In the genomic region with DNA sequence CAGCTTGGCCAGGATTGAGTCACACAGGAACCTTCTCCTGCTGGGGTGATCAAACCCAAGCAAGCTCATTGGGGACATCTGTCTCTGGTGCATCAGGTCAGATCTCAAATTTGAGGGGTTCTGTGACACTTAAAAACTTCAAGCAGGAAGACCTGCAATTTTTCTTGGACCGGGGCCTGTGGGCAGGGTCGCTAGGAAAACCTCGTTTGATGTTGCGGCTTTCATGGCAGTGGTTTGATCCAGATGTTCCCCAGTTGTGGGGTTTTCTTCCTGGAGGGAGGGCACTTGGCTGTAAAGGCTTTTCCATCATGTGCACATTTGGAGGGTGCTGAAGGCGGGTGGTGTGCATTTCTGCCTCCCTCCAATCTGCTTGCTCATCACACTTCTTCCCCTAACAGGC, we compare ENCODE assay signal across 17 mouse cellular contexts. TPM values are rescaled to one million over a fixed set of nuclear protein-coding genes. Genes with fewer than 3 reads are reported as not detected.
DNase-seq lines count a peak whose midpoint lies in the region; ATAC-seq and TF ChIP-seq lines count a peak whose summit lies in the region.
"Had no signal": no experiment of that assay in that cellular context is flagged by ENCODE, and none has a peak within 500 bp of the region (broad histone marks: within the 10 kb centered on the region; RNA-seq: fewer than 3 reads in every experiment).

No protein-coding gene starts in this region.

- H3K4me3 ChIP-seq in kidney, postnatal 0 days (replicated peaks; ENCODE audit: low read depth, low read length), result no peak overlapping the region
- H3K4me3 ChIP-seq in embryonic facial prominence, embryonic 14.5 days (ENCODE audit: low read depth, low read length), result no peak overlapping the region
- no peak overlapping the region for H3K4me3 ChIP-seq in limb, embryonic 11.5 days (ENCODE audit: low read depth, low read length)
- H3K4me3 ChIP-seq in neural tube, embryonic 15.5 days (replicated peaks), result no peak overlapping the region
- H3K4me3 ChIP-seq in midbrain, embryonic 15.5 days, result no peak overlapping the region
- H3K4me3 ChIP-seq: gastrocnemius, adult 2 months; liver, embryonic 15.5 days had no signal

- ATAC-seq in kidney, postnatal 0 days (replicated peaks; ENCODE audit: low FRiP score, low read depth), result no peak
- ATAC-seq in embryonic facial prominence, embryonic 14.5 days (ENCODE audit: low read depth), result peak; percentile 21
- no peak for ATAC-seq in limb, embryonic 11.5 days (ENCODE audit: insufficient number of reproducible peaks, low FRiP score, low TSS enrichment, low read depth)
- no peak for ATAC-seq in neural tube, embryonic 15.5 days (ENCODE audit: low FRiP score)
- no peak for ATAC-seq in midbrain, embryonic 15.5 days (replicated peaks)
- ATAC-seq: inflammation-experienced regulatory T-cells, adult 6 months; Patski had no signal

- H3K9ac ChIP-seq in kidney, postnatal 0 days (ENCODE audit: low read depth, low read length), result no peak overlapping the region
- H3K9ac ChIP-seq in embryonic facial prominence, embryonic 14.5 days (ENCODE audit: low read depth, low read length), result no peak overlapping the region
- peak overlapping the region; percentile 27; the same call in 1 of the 2 replicates for H3K9ac ChIP-seq in limb, embryonic 11.5 days (ENCODE audit: low read length)
- H3K9ac ChIP-seq in neural tube, embryonic 15.5 days (replicated peaks), result no peak overlapping the region
- H3K9ac ChIP-seq in midbrain, embryonic 15.5 days, result no peak overlapping the region
- H3K9ac ChIP-seq: liver, embryonic 15.5 days had no signal

- peaks cover 8% of the 10 kb centered on the region; the same call in 1 of the 2 replicates for H3K4me1 ChIP-seq in kidney, postnatal 0 days (replicated peaks; ENCODE audit: insufficient read depth, low read length)
- peaks cover 35% of the 10 kb centered on the region for H3K4me1 ChIP-seq in embryonic facial prominence, embryonic 14.5 days (ENCODE audit: control insufficient read depth, insufficient read depth, low read length)
- peaks cover 29% of the 10 kb centered on the region for H3K4me1 ChIP-seq in limb, embryonic 11.5 days (ENCODE audit: control insufficient read depth, insufficient read depth, low read length)
- peaks cover 35% of the 10 kb centered on the region for H3K4me1 ChIP-seq in neural tube, embryonic 15.5 days
- no peaks in the 10 kb centered on the region for H3K4me1 ChIP-seq in midbrain, embryonic 15.5 days
- H3K4me1 ChIP-seq: liver, embryonic 15.5 days had no signal

- 57% methylated on average over 5 of the region's 5 CpGs for WGBS in kidney, postnatal 0 days
- WGBS in embryonic facial prominence, embryonic 14.5 days, result 7% methylated on average over 5 of the region's 5 CpGs
- WGBS in limb, embryonic 11.5 days, result 18% methylated on average over 5 of the region's 5 CpGs
- WGBS in neural tube, embryonic 15.5 days, result 54% methylated on average over 5 of the region's 5 CpGs
- 66% methylated on average over 5 of the region's 5 CpGs for WGBS in midbrain, embryonic 15.5 days

- no peaks in the 10 kb centered on the region for H3K9me3 ChIP-seq in kidney, postnatal 0 days (replicated peaks; ENCODE audit: low read length)
- no peaks in the 10 kb centered on the region for H3K9me3 ChIP-seq in embryonic facial prominence, embryonic 14.5 days (ENCODE audit: control insufficient read depth, low read length)
- H3K9me3 ChIP-seq in limb, embryonic 11.5 days (ENCODE audit: control insufficient read depth, low read length), result no peaks in the 10 kb centered on the region
- no peaks in the 10 kb centered on the region for H3K9me3 ChIP-seq in neural tube, embryonic 15.5 days (replicated peaks)
- no peaks in the 10 kb centered on the region for H3K9me3 ChIP-seq in midbrain, embryonic 15.5 days
- H3K9me3 ChIP-seq: liver, embryonic 15.5 days had no signal

- TF ChIP-seq CTCF in kidney, postnatal 0 days (IDR thresholded peaks at IDR 0.05; ENCODE audit: low read depth), result no peak

- H3K36me3 ChIP-seq in kidney, postnatal 0 days (ENCODE audit: insufficient read depth, low read length), result no peaks in the 10 kb centered on the region
- no peaks in the 10 kb centered on the region for H3K36me3 ChIP-seq in embryonic facial prominence, embryonic 14.5 days (ENCODE audit: control insufficient read depth, insufficient read depth, low read length)
- H3K36me3 ChIP-seq in limb, embryonic 11.5 days (ENCODE audit: control insufficient read depth, insufficient read depth, low read length), result no peaks in the 10 kb centered on the region
- no peaks in the 10 kb centered on the region for H3K36me3 ChIP-seq in neural tube, embryonic 15.5 days
- H3K36me3 ChIP-seq in midbrain, embryonic 15.5 days (replicated peaks), result no peaks in the 10 kb centered on the region
- H3K36me3 ChIP-seq: liver, embryonic 15.5 days had no signal

- DNase-seq in kidney, postnatal 0 days (ENCODE audit: low spot score), result no peak
- no peak for DNase-seq in kidney, adult 18-20 months
- DNase-seq in embryonic facial prominence, embryonic 14.5 days (ENCODE audit: low spot score), result peak; percentile 75
- DNase-seq in limb, embryonic 11.5 days (ENCODE audit: low spot score), result peak; percentile 53
- DNase-seq in natural killer cell, adult 2 months (ENCODE audit: low spot score in 2 of 2), result no peak
- DNase-seq: cerebellum, adult 9-10 months; gastrocnemius, adult 2 months; heart, adult 11 months; layer of hippocampus, postnatal 36 days; spleen, adult 18-20 months; thymus, postnatal 25 days had no signal

- H3K4me2 ChIP-seq in kidney, postnatal 0 days (ENCODE audit: low read length), result 0 out of 2 replicates have a peak overlapping the region, but pooled peaks have one; percentile 16
- peak overlapping the region; percentile 18 for H3K4me2 ChIP-seq in embryonic facial prominence, embryonic 14.5 days (ENCODE audit: low read depth, low read length)
- peak overlapping the region; percentile 11; the same call in 1 of the 2 replicates for H3K4me2 ChIP-seq in limb, embryonic 11.5 days (ENCODE audit: low read depth, severe bottlenecking)
- no peak overlapping the region for H3K4me2 ChIP-seq in neural tube, embryonic 15.5 days
- H3K4me2 ChIP-seq in midbrain, embryonic 15.5 days, result no peak overlapping the region
- H3K4me2 ChIP-seq: liver, embryonic 15.5 days; midbrain, embryonic 11.5 days had no signal

- peaks cover 7% of the 10 kb centered on the region; the same call in 1 of the 2 replicates for H3K27me3 ChIP-seq in kidney, postnatal 0 days (ENCODE audit: insufficient read depth, low read length)
- peaks cover 11% of the 10 kb centered on the region; the same call in 1 of the 2 replicates for H3K27me3 ChIP-seq in embryonic facial prominence, embryonic 14.5 days (replicated peaks; ENCODE audit: control insufficient read depth, insufficient read depth, low read length)
- H3K27me3 ChIP-seq in limb, embryonic 11.5 days (ENCODE audit: control insufficient read depth, insufficient read depth, low read length), result peaks cover 33% of the 10 kb centered on the region
- H3K27me3 ChIP-seq in neural tube, embryonic 15.5 days (replicated peaks), result no peaks in the 10 kb centered on the region
- H3K27me3 ChIP-seq in midbrain, embryonic 15.5 days (replicated peaks), result peaks cover 30% of the 10 kb centered on the region
- H3K27me3 ChIP-seq: Patski had no signal

- 0 out of 2 replicates have a peak overlapping the region, but pooled peaks have one; percentile 13 for H3K27ac ChIP-seq in kidney, postnatal 0 days
- H3K27ac ChIP-seq in embryonic facial prominence, embryonic 14.5 days (replicated peaks; ENCODE audit: low read depth, low read length), result peak overlapping the region; percentile 72
- peak overlapping the region; percentile 68; the same call in 1 of the 2 replicates for H3K27ac ChIP-seq in limb, embryonic 11.5 days (replicated peaks; ENCODE audit: low read depth, low read length)
- peak overlapping the region; percentile 6; the same call in 1 of the 2 replicates for H3K27ac ChIP-seq in neural tube, embryonic 15.5 days (replicated peaks)
- H3K27ac ChIP-seq in midbrain, embryonic 15.5 days, result no peak overlapping the region
- H3K27ac ChIP-seq: gastrocnemius, adult 2 months; liver, embryonic 15.5 days had no signal

RNA-seq across cellular contexts. Expression of a gene that starts 51.2 kb away (rescaled TPM):
- polyA plus RNA-seq in kidney, postnatal 0 days (2015; fragmentation: Nextera tagmentation; extraction: Ambion mirVana), result 13.0 TPM in 2 replicates
- polyA plus RNA-seq in embryonic facial prominence, embryonic 14.5 days (2014; fragmentation: Nextera tagmentation; extraction: Ambion mirVana), result 14.9 and 18.4 TPM in 2 replicates
- 14.4 and 14.7 TPM in 2 replicates for polyA plus RNA-seq in limb, embryonic 11.5 days (2014; fragmentation: Nextera tagmentation; extraction: Ambion mirVana)
- 25.8 and 30.9 TPM in 2 replicates for polyA plus RNA-seq in neural tube, embryonic 15.5 days (2015; fragmentation: Nextera tagmentation; extraction: Ambion mirVana)
- 23.4 and 24.2 TPM in 2 replicates for polyA plus RNA-seq in midbrain, embryonic 15.5 days (2015; fragmentation: Nextera tagmentation; extraction: Ambion mirVana)

Comparison
In these comparisons a context has a peak if more than half of its experiments do, and no peak if none do; other contexts are left out.
1. DNase-seq: peak in embryonic facial prominence, embryonic 14.5 days (single experiment) and limb, embryonic 11.5 days (single experiment); none in kidney, postnatal 0 days (single experiment), kidney, adult 18-20 months (single experiment) and natural killer cell, adult 2 months (0 of 2).
2. H3K4me2 ChIP-seq: peak in kidney, postnatal 0 days (single experiment), embryonic facial prominence, embryonic 14.5 days (single experiment) and limb, embryonic 11.5 days (single experiment); none in neural tube, embryonic 15.5 days (single experiment) and midbrain, embryonic 15.5 days (single experiment).